Mouse (Mus musculus): ENCODE measurements around the gene Rin3.

Gene Rin3

GRCm38 (mm10) chr12:102425048-102425578 is 142.3 kb downstream of the Rin3 start:
- DNase-seq, result no peak

- no peak for DNase-seq
Measured at GRCm38 (mm10) chr12:102426285-102426684, 143.4 kb downstream of the Rin3 start.

- no peak for DNase-seq
Measured at GRCm38 (mm10) chr12:102429656-102430055, 146.8 kb downstream of the Rin3 start.

GRCm38 (mm10) chr12:102430228-102430627 is 147.4 kb downstream of the Rin3 start:
- DNase-seq, result no peak

GRCm38 (mm10) chr12:102432238-102432637 is 149.4 kb downstream of the Rin3 start:
- DNase-seq, result no peak

- no peak for DNase-seq
Measured at GRCm38 (mm10) chr12:102434107-102434506, 151.3 kb downstream of the Rin3 start.

GRCm38 (mm10) chr12:102436939-102437526 is 154.2 kb downstream of the Rin3 start:
- no peak for DNase-seq

- DNase-seq, result no peak
Measured at GRCm38 (mm10) chr12:102437952-102438351, 155.1 kb downstream of the Rin3 start.

- DNase-seq, result no peak
Measured at GRCm38 (mm10) chr12:102438983-102439631, 156.3 kb downstream of the Rin3 start.

- peak; percentile 98 for DNase-seq
Measured at GRCm38 (mm10) chr12:102439632-102440023, 156.8 kb downstream of the Rin3 start, which contains the start of gene Lgmn. TSS of gene Lgmn (minus strand) at chr12:102439813.
